Mouse (Mus musculus) cerebellum, adult 2 months (tissue): Measurements from ENCODE around the gene Prl8a2. TPM values are rescaled to one million over a fixed set of nuclear protein-coding genes. Genes with fewer than 3 reads are reported as not detected.
A peak's percentile ranks its signal among the peaks of the same experiment; 100 is the strongest.

Experiments used
- DNase-seq, 2 experiments: peaks; one replicate each; pipeline ENCODE4 v3.0.0; 2021
- H3K27ac ChIP-seq: fragments of 200-500 bp; 2 replicates; pipeline ENCODE4 v1.5.1; 2012; ENCODE audit warnings: low read length, control low read depth, inconsistent platforms; ENCODE audit not compliant: insufficient read depth
- H3K27me3 ChIP-seq: fragments of 200-500 bp; 2 replicates; pipeline ENCODE4 v1.6.1; 2012; ENCODE audit warnings: inconsistent platforms, mild to moderate bottlenecking, low read length, moderate library complexity; ENCODE audit not compliant: control insufficient read depth, insufficient read depth
- H3K4me1 ChIP-seq: fragments of 200-500 bp; 2 replicates; pipeline ENCODE4 v1.6.1; 2011; ENCODE audit warnings: low read length; ENCODE audit not compliant: control insufficient read depth, insufficient read depth
- H3K4me3 ChIP-seq: fragments of 200-500 bp; replicated peaks from 2 replicates; pipeline ENCODE3; 2011; ENCODE audit warnings: mild to moderate bottlenecking, low read depth, low read length, control low read depth; ENCODE audit not compliant: insufficient read depth
- CTCF ChIP-seq: fragments of 200-500 bp; IDR thresholded peaks from 2 replicates; pipeline ENCODE4 v1.5.1; 2011; ENCODE audit warnings: low read depth, mild to moderate bottlenecking, control low read depth, low read length, moderate library complexity, borderline replicate concordance; ENCODE audit not compliant: insufficient read depth
- POLR2A ChIP-seq: fragments of 200-500 bp; IDR thresholded peaks from 2 replicates; pipeline ENCODE4 v1.6.1; 2011; ENCODE audit warnings: low read length, control low read depth, borderline replicate concordance; ENCODE audit not compliant: insufficient read depth
- WGBS: fragments of 180-500 bp; shearing (Covaris S2); methylation state at CpG from one replicate; pipeline ENCODE4 v1.1.7; 2018; 5-methylcytosine and 5-hydroxymethylcytosine counted together
- polyA plus RNA-seq: library from polyadenylated mRNA; depleted of rRNA; stranded (reverse); fragments of >200 nt; gene quantifications from 2 replicates; pipeline ENCODE4 v1.2.3, GENCODE M21; 2012; rRNA removed

The Prl8a2 gene
- polyA plus RNA-seq, result not detected in 2 replicates

DNA sequence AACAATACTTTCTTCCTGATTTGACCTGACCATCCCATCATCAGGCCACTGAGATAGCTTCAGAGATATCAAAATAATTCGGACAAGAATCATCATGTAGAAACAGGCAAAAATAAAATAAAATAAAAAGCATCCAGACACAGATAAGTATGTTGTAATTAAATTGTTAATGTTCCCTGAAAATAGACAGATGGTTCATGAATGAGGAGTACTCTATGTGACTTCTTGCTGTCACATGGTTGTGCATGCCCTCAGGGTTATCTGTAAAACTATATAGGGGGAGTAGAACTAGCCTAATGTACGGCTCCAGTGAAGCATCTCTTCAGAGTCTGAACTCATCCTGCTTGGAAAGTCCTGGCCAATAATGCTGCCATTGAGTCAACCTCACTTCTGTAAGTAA lies at the start of gene Prl8a2:
Gene Prl8a2, plus strand, starts transcription at position 301 of the 400 bp plus-strand sequence.
- TF ChIP-seq CTCF (no peak), POLR2A (no peak)
- no peaks in the 10 kb centered on the region for H3K4me1 ChIP-seq
- no peaks in the 10 kb centered on the region for H3K27me3 ChIP-seq
- 88% methylated on average over 2 of the region's 2 CpGs for WGBS
- H3K27ac ChIP-seq, result no peak within 1 kb of the TSS
- DNase-seq, result no peak
- no peak within 1 kb of the TSS for H3K4me3 ChIP-seq

DNA sequence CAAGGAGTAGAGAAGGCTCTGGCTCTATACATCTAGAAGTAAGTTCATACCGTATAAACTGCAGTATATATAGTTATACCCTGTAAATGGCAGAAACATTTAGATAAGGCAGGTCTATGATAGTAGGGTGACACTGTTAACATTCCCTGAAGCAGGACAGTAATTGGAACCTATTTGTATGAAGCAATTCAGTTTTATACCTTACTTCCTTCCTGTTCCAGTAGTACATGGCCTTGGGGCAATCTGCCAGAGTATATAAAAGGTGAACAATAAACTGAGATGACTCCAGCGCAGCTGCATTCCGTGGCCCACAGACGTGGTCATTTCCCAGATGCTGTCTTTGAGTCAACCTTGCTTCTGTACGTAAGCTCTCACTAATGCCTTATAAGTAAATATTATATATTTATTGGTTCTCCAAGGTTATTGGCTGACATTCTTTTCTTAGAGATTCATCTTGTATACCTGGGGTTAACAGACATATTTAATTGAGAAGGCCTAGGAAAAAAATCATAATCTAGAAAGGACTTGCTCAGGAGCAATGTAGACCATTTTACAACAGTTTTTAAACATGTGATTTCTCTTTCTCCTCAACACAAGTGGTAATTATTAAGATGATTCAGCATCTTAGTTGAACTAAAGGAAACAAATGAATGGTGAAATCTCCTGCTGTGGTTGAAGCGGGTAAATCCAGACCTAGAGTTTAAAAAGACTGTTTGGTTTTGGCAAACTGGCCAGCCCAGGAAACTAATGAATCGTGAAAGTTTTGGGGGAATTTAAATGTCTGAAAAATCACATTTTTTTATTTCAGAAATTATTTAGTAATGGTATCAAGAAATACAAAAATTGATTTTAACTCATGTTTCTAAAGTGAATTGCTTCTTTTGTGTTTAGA lies 32.9 kb upstream of the Prl8a2 start, which contains the start of gene Prl6a1:
Gene Prl6a1, plus strand, starts transcription at position 294 of the 892 bp plus-strand sequence.
- no peak for DNase-seq
- Histone ChIP-seq H3K27me3 (no peaks in the 10 kb centered on the region), H3K4me1 (no peaks in the 10 kb centered on the region), H3K4me3 (no peak within 1 kb of the TSS), H3K27ac (no peak within 1 kb of the TSS)
- 77% methylated on average over 7 of the region's 7 CpGs for WGBS
- TF ChIP-seq POLR2A (no peak), CTCF (no peak)

DNA sequence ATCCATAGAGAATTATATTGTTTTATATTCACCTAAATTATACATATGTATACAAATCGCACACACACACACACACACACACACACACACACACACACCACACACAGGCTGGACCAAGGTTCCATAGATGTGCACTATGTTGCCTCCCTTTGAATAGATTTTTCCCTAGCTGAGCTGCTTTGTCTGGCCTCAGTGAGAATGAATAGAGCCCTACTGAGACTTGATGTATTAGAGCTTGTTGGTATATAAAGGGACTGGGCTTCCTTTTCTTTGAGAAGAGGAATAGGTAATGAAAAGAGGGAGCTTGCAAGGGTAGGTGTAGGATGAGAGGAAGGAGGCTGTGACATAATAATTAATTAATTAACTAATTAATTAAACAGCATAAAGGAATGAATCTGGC lies 10.5 kb upstream of the Prl8a2 start:
- no peak for DNase-seq
- no peaks in the 10 kb centered on the region for H3K27me3 ChIP-seq
- H3K27ac ChIP-seq, result no peak overlapping the region
- WGBS, result 24% methylated on average over 1 of the region's 1 CpGs
- TF ChIP-seq CTCF (no peak), POLR2A (no peak)
- H3K4me1 ChIP-seq, result no peaks in the 10 kb centered on the region
- H3K4me3 ChIP-seq, result no peak overlapping the region

DNA sequence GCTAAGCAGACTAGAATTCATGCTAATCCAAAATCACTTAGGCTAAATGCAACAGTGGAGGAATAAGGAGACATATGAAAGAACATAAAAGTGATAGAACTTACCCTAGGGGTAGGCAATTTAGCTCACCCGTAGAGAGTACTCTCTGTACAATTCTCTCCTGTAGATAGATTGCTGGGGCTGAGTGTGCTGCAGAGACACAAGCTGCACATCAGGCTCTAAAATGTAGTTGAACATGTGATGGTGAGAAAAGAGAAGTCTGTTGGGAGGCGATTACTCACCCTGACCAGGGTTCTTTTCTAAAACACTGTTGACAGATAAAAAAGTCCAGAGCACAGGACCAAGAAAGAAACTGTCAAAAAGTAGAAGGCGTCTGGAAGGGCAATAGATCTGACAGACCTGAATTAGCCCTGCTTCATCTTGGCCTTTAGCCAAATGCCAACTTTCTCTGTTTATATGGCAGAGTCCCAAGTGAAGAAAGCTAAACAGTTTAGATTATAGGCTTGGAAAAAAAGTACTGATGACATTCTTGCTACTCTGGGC lies 2.7 kb upstream of the Prl8a2 start:
- Histone ChIP-seq H3K27ac (no peak overlapping the region), H3K27me3 (no peaks in the 10 kb centered on the region), H3K4me1 (no peaks in the 10 kb centered on the region), H3K4me3 (no peak overlapping the region)
- TF ChIP-seq POLR2A, result no peak
- TF ChIP-seq CTCF, result no peak
- no peak for DNase-seq
- 25% methylated on average over 3 of the region's 3 CpGs for WGBS

DNA sequence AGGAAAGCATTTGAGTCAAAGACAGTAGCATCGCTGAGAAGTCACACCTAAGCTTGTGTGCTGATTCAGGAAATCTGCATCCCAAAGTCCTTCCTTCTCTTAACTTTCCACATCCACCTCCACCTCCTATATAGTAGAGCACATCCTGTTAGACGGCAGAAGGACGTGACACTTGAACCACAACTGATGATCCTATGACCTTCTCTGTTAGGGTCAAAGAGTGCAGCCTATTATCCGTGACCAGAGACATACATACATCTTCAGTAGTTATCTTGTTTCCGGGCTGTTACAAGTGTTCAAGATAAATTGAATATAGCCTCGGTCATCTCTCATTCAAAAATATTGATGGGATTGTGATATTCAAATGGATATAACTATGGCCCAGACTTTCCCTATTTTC lies 45.3 kb downstream of the Prl8a2 start, which contains the start of gene Prl2b1:
Gene Prl2b1, minus strand, starts transcription at position 101 of the 400 bp plus-strand sequence.
- Histone ChIP-seq H3K4me3 (no peak within 1 kb of the TSS), H3K27ac (no peak within 1 kb of the TSS), H3K4me1 (no peaks in the 10 kb centered on the region), H3K27me3 (no peaks in the 10 kb centered on the region)
- TF ChIP-seq CTCF (no peak), POLR2A (no peak)
- DNase-seq, result no peak
- WGBS, result 88% methylated on average over 6 of the region's 6 CpGs

DNA sequence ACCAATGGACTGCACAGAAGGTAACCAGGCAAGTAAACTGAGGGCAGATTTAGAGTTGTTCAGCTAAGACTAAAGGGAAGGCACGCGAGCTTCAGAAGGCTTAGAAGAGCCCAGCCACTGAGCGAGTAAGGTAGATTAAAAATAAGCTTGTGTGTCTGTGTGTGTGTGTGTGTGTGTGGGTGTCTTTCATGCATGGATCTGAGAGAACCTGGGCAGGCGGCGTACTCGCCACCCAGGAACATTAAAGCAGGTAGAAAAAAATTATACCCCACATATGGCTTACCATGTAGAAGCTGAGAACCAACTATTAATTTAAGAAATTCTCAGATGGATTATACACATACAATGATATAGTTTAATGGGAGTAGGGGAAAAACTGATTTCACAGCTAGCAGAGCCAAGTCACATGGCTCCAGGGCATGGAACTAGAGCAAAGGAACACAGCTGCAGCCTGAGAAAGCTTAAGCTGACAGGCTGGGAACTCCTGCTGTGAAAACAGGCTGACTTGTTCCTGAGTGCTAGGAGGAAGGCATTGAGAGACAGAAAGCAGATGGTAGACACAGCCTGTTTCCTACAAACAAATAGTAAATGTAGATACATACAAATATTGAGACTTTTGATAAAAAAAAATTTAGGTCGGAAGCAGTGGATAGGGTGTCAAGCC lies 53.7 kb downstream of the Prl8a2 start:
- Histone ChIP-seq H3K27me3 (no peaks in the 10 kb centered on the region), H3K4me3 (no peak overlapping the region), H3K4me1 (no peaks in the 10 kb centered on the region), H3K27ac (no peak overlapping the region)
- 60% methylated on average over 7 of the region's 7 CpGs for WGBS
- peak; percentile 51 to 80 for DNase-seq
- TF ChIP-seq POLR2A (no peak), CTCF (no peak)

Other genes starting within 250 kb of the Prl8a2 start
- not detected in 2 replicates for gene Prl3d2, start 224.0 kb upstream of the Prl8a2 start, polyA plus RNA-seq
- not detected in 2 replicates for gene Prl3d3, start 188.9 kb upstream of the Prl8a2 start, polyA plus RNA-seq
- not detected in 2 replicates for gene Prl3c1, start 149.0 kb upstream of the Prl8a2 start, polyA plus RNA-seq
- 0.54 and 1.3 TPM in 2 replicates for gene Prl3b1, start 103.8 kb upstream of the Prl8a2 start, polyA plus RNA-seq
- not detected in 2 replicates for gene Prl3a1, start 86.2 kb upstream of the Prl8a2 start, polyA plus RNA-seq
- gene Prl6a1, start 33.0 kb upstream of the Prl8a2 start, polyA plus RNA-seq, result not detected in 2 replicates
- gene Prl2b1, start 45.2 kb downstream of the Prl8a2 start, polyA plus RNA-seq, result 0.21 TPM in 1 of 2 replicates, not detected in the other
- gene Prl8a6, start 93.0 kb downstream of the Prl8a2 start, polyA plus RNA-seq, result not detected in 2 replicates
- not detected in 2 replicates for gene Prl8a8, start 167.5 kb downstream of the Prl8a2 start, polyA plus RNA-seq
- 0.20 TPM in 1 of 2 replicates, not detected in the other for gene Prl8a9, start 218.9 kb downstream of the Prl8a2 start, polyA plus RNA-seq
- not detected in 2 replicates for gene Prl8a1, start 236.5 kb downstream of the Prl8a2 start, polyA plus RNA-seq